In genomic region chr4:104367741-104368411, GRCm38 (mm10) we compare ENCODE assay signal across 8 mouse cellular contexts.
DNase-seq lines count a peak whose midpoint lies in the region; ATAC-seq and TF ChIP-seq lines count a peak whose summit lies in the region.

No protein-coding gene starts in this region.

- peak; percentile 9 for DNase-seq in gastrocnemius, postnatal 14 days
- no peak for DNase-seq in gastrocnemius, postnatal 25 days
- peak; percentile 69 for DNase-seq in brain, embryonic 14.5 days (ENCODE audit: low read depth)
- peak; percentile 58 for DNase-seq in forebrain, embryonic 10.5 days (ENCODE audit: extremely low spot score, low spot score)
- DNase-seq in hindbrain, embryonic 14.5 days (ENCODE audit: low spot score), result peak; percentile 44
- no peak for DNase-seq in limb, embryonic 14.5 days (ENCODE audit: low spot score)
- peak; percentile 4 for DNase-seq in ovary, postnatal 36 days (ENCODE audit: low spot score)

- H3K4me3 ChIP-seq in forebrain, embryonic 10.5 days, result peak overlapping the region; percentile 84
- H3K4me3 ChIP-seq in hindbrain, embryonic 14.5 days (replicated peaks; ENCODE audit: low read length), result peak overlapping the region; percentile 72
- H3K4me3 ChIP-seq in limb, embryonic 14.5 days (replicated peaks; ENCODE audit: low read length), result peak overlapping the region; percentile 65

- H3K27me3 ChIP-seq in forebrain, embryonic 10.5 days (ENCODE audit: poor library complexity, severe bottlenecking), result peaks cover 78% of the 10 kb centered on the region
- H3K27me3 ChIP-seq in hindbrain, embryonic 14.5 days (ENCODE audit: control insufficient read depth, insufficient read depth, low read length), result 0 out of 2 replicates have a peak, but pooled peaks cover 4% of the 10 kb centered on the region
- peaks cover 29% of the 10 kb centered on the region for H3K27me3 ChIP-seq in limb, embryonic 14.5 days (ENCODE audit: control insufficient read depth, insufficient read depth, low read length)

- H3K27ac ChIP-seq in forebrain, embryonic 10.5 days, result peak overlapping the region; percentile 89
- peak overlapping the region; percentile 92 for H3K27ac ChIP-seq in hindbrain, embryonic 14.5 days
- H3K27ac ChIP-seq in limb, embryonic 14.5 days (replicated peaks; ENCODE audit: low read depth, low read length), result 0 out of 2 replicates have a peak overlapping the region, but pooled peaks have one; percentile 26

- peak overlapping the region; percentile 92 for H3K4me2 ChIP-seq in hindbrain, embryonic 14.5 days (replicated peaks)
- peak overlapping the region; percentile 96 for H3K4me2 ChIP-seq in limb, embryonic 14.5 days (replicated peaks; ENCODE audit: low read depth, low read length, severe bottlenecking)

- H3K4me1 ChIP-seq in forebrain, embryonic 10.5 days, result peaks cover 46% of the 10 kb centered on the region
- H3K4me1 ChIP-seq in hindbrain, embryonic 14.5 days (replicated peaks; ENCODE audit: control insufficient read depth, insufficient read depth, low read length), result peaks cover 7% of the 10 kb centered on the region; the same call in 1 of the 2 replicates
- H3K4me1 ChIP-seq in limb, embryonic 14.5 days (ENCODE audit: control insufficient read depth, insufficient read depth, low read length), result peaks cover 5% of the 10 kb centered on the region

- H3K9ac ChIP-seq in hindbrain, embryonic 14.5 days, result peak overlapping the region; percentile 82
- H3K9ac ChIP-seq in limb, embryonic 14.5 days (ENCODE audit: low read depth, low read length, severe bottlenecking), result peak overlapping the region; percentile 61

- TF ChIP-seq CTCF in brain, embryonic 14.5 days (IDR thresholded peaks at IDR 0.05; ENCODE audit: borderline replicate concordance, extremely low read depth, insufficient read depth, insufficient read length), result no peak

- intact Hi-C loops in gastrocnemius, postnatal 14 days (cut with DNase I; ENCODE audit: low total_unique reads), result no loop called here

- no peak for TF ChIP-seq POLR2A in brain, embryonic 14.5 days (IDR thresholded peaks at IDR 0.05; ENCODE audit: borderline replicate concordance, extremely low read depth, insufficient read depth, insufficient read length, poor library complexity, severe bottlenecking)
- TF ChIP-seq POLR2A in limb, embryonic 14.5 days (IDR thresholded peaks at IDR 0.05; ENCODE audit: borderline replicate concordance, extremely low read depth, insufficient read depth, insufficient read length), result no peak

- no peaks in the 10 kb centered on the region for H3K9me3 ChIP-seq in forebrain, embryonic 10.5 days
- no peaks in the 10 kb centered on the region for H3K9me3 ChIP-seq in hindbrain, embryonic 14.5 days (ENCODE audit: control insufficient read depth, low read length)
- no peaks in the 10 kb centered on the region for H3K9me3 ChIP-seq in limb, embryonic 14.5 days (ENCODE audit: control insufficient read depth, low read length)

- under 1% methylated on average over 47 of the region's 48 CpGs for WGBS in forebrain, embryonic 10.5 days
- WGBS in hindbrain, embryonic 14.5 days, result under 1% methylated on average over 45 of the region's 48 CpGs
- 1% methylated on average over 46 of the region's 48 CpGs for WGBS in limb, embryonic 14.5 days

- no peaks in the 10 kb centered on the region for H3K36me3 ChIP-seq in forebrain, embryonic 10.5 days (replicated peaks)
- no peaks in the 10 kb centered on the region for H3K36me3 ChIP-seq in hindbrain, embryonic 14.5 days (replicated peaks; ENCODE audit: control insufficient read depth, insufficient read depth)
- no peaks in the 10 kb centered on the region for H3K36me3 ChIP-seq in limb, embryonic 14.5 days (ENCODE audit: control insufficient read depth, insufficient read depth, low read length)

- ATAC-seq in hindbrain, embryonic 14.5 days (ENCODE audit: low FRiP score), result peak; percentile 25; the same call in 1 of the 2 replicates
- ATAC-seq in limb, embryonic 14.5 days (ENCODE audit: low FRiP score, low read depth), result peak; percentile 41
- no peak for ATAC-seq in inflammation-experienced regulatory T-cells, adult 6 months

Comparison
In these comparisons a context has a peak if more than half of its experiments do, and no peak if none do; other contexts are left out.
1. DNase-seq: peak in gastrocnemius, postnatal 14 days (single experiment), brain, embryonic 14.5 days (single experiment), forebrain, embryonic 10.5 days (single experiment), hindbrain, embryonic 14.5 days (single experiment) and ovary, postnatal 36 days (single experiment); none in gastrocnemius, postnatal 25 days (single experiment) and limb, embryonic 14.5 days (single experiment).
2. H3K27ac ChIP-seq: peak in every context shown above with its lines; median percentile 92 in hindbrain, embryonic 14.5 days; 89 in forebrain, embryonic 10.5 days; 26 in limb, embryonic 14.5 days.
3. Peak in every context shown above with its lines, with median percentiles within 50 percentile points of each other: H3K4me3 ChIP-seq.